Mouse (Mus musculus) bone marrow macrophage, adult 2 months (primary cell): Measurements from ENCODE around the gene Pou5f1. TPM values are rescaled to one million over a fixed set of nuclear protein-coding genes. Genes with fewer than 3 reads are reported as not detected.
"Not testable (repeated sequence)": the region's sequence is repeated elsewhere in the genome, so short reads cannot be mapped to it uniquely, and the experiment has no call there.

ENCODE experiments used
- H3K27ac ChIP-seq: 2 replicates; pipeline ENCODE4 v1.5.1; 2012; ENCODE audit warnings: low read depth, low read length; ENCODE audit not compliant: insufficient read depth
- H3K4me1 ChIP-seq: 2 replicates; pipeline ENCODE4 v1.6.1; 2012; ENCODE audit warnings: low read length; ENCODE audit not compliant: control insufficient read depth, insufficient read depth
- H3K4me3 ChIP-seq: 2 replicates; pipeline ENCODE4 v1.5.1; 2012; ENCODE audit warnings: mild to moderate bottlenecking, low read length, moderate library complexity; ENCODE audit not compliant: insufficient read depth
- CTCF ChIP-seq: IDR thresholded peaks from 2 replicates; pipeline ENCODE4 v1.5.1; 2012; ENCODE audit warnings: low read depth, mild to moderate bottlenecking, low read length, moderate library complexity
- POLR2A ChIP-seq: IDR thresholded peaks from 2 replicates; pipeline ENCODE4 v1.6.1; 2012; ENCODE audit warnings: mild to moderate bottlenecking, low read depth, low read length, borderline replicate concordance
- polyA plus RNA-seq: library from polyadenylated mRNA; stranded (reverse); fragments of >200 nt; gene quantifications from 2 replicates; pipeline ENCODE4 v1.2.4, GENCODE M21; 2012; ENCODE audit not compliant: missing spikeins, insufficient read depth, insufficient read length

The Pou5f1 gene
- polyA plus RNA-seq, 1 experiment: not detected

- TF ChIP-seq POLR2A: no peak
- TF ChIP-seq CTCF: no peak
Measured at GRCm38 (mm10) chr17:35490320-35490719, 15.5 kb upstream of the Pou5f1 start.

GRCm38 (mm10) chr17:35497124-35497523, 8.7 kb upstream of the Pou5f1 start:
- H3K27ac ChIP-seq: no peak overlapping the region

More at GRCm38 (mm10) chr17:35490320-35490719, 15.5 kb upstream of the Pou5f1 start:
- Histone ChIP-seq H3K27ac (no peak overlapping the region), H3K4me3 (no peak overlapping the region), H3K4me1 (no peaks in the 10 kb centered on the region)

GRCm38 (mm10) chr17:35502226-35502625, 3.6 kb upstream of the Pou5f1 start:
- no peak overlapping the region for H3K27ac ChIP-seq
- TF ChIP-seq CTCF (no peak), POLR2A (no peak)
- no peak overlapping the region for H3K4me3 ChIP-seq
- no peaks in the 10 kb centered on the region for H3K4me1 ChIP-seq

More at GRCm38 (mm10) chr17:35497124-35497523, 8.7 kb upstream of the Pou5f1 start:
- Histone ChIP-seq H3K4me3 (no peak overlapping the region), H3K4me1 (no peaks in the 10 kb centered on the region)
- no peak for TF ChIP-seq POLR2A
- TF ChIP-seq CTCF: no peak

GRCm38 (mm10) chr17:35502762-35503161, 3.1 kb upstream of the Pou5f1 start:
- H3K4me1 ChIP-seq: no peaks in the 10 kb centered on the region
- TF ChIP-seq CTCF: no peak
- H3K27ac ChIP-seq: no peak overlapping the region
- no peak overlapping the region for H3K4me3 ChIP-seq

GRCm38 (mm10) chr17:35503849-35504248, 2.0 kb upstream of the Pou5f1 start:
- Histone ChIP-seq H3K27ac (no peak overlapping the region), H3K4me1 (no peaks in the 10 kb centered on the region), H3K4me3 (no peak overlapping the region)
- TF ChIP-seq CTCF: no peak
- TF ChIP-seq POLR2A: no peak

GRCm38 (mm10) chr17:35504628-35505481, 963 bp upstream of the Pou5f1 start:
- Histone ChIP-seq H3K4me1 (no peaks in the 10 kb centered on the region), H3K27ac (no peak overlapping the region), H3K4me3 (no peak overlapping the region)
- TF ChIP-seq CTCF (no peak), POLR2A (no peak)

GRCm38 (mm10) chr17:35506881-35507280, 1.1 kb downstream of the Pou5f1 start:
- H3K4me3 ChIP-seq: no peak overlapping the region
- no peak overlapping the region for H3K27ac ChIP-seq
- no peaks in the 10 kb centered on the region for H3K4me1 ChIP-seq
- TF ChIP-seq CTCF (no peak), POLR2A (no peak)

- Histone ChIP-seq H3K27ac (no peak overlapping the region), H3K4me1 (no peaks in the 10 kb centered on the region), H3K4me3 (no peak overlapping the region)
- TF ChIP-seq POLR2A (no peak), CTCF (no peak)
Measured at GRCm38 (mm10) chr17:35507556-35508260, 1.9 kb downstream of the Pou5f1 start.

GRCm38 (mm10) chr17:35508279-35508678, 2.5 kb downstream of the Pou5f1 start:
- H3K27ac ChIP-seq, H3K4me3 ChIP-seq, H3K4me1 ChIP-seq: not testable (repeated sequence)

- Histone ChIP-seq H3K4me3 (no peak overlapping the region), H3K4me1 (no peaks in the 10 kb centered on the region), H3K27ac (no peak overlapping the region)
- TF ChIP-seq CTCF: no peak
- no peak for TF ChIP-seq POLR2A
Measured at GRCm38 (mm10) chr17:35509284-35509683, 3.5 kb downstream of the Pou5f1 start.
